Mouse (Mus musculus) midbrain, embryonic 14.5 days (tissue): ENCODE measurements around the gene Elof1. TPM values are rescaled to one million over a fixed set of nuclear protein-coding genes. Genes with fewer than 3 reads are reported as not detected.
"Not testable (repeated sequence)": the region's sequence is repeated elsewhere in the genome, so short reads cannot be mapped to it uniquely, and the experiment has no call there.

Source experiments
- ATAC-seq: fragments of 200-750 bp; cut with Nextera tagmentation; 2 replicates; pipeline ENCODE4 v1.8.0; 2017; ENCODE audit warnings: moderate number of reproducible peaks, moderate library complexity; ENCODE audit not compliant: low FRiP score, low TSS enrichment
- DNase-seq: peaks from one replicate; pipeline ENCODE4 v3.0.0-alpha.2; 2015
- H3K27ac ChIP-seq: fragments of 300-500 bp; sonication (generic); replicated peaks from 2 replicates; pipeline ENCODE4 v1.5.1; 2014; ENCODE audit warnings: mild to moderate bottlenecking, low read depth, low read length, moderate library complexity
- H3K27me3 ChIP-seq: fragments of 300-500 bp; sonication (generic); 2 replicates; pipeline ENCODE4 v1.6.1; 2014; ENCODE audit warnings: low read length, control low read depth, mixed read lengths; ENCODE audit not compliant: control insufficient read depth, insufficient read depth
- H3K36me3 ChIP-seq: fragments of 300-500 bp; sonication (generic); 2 replicates; pipeline ENCODE4 v1.6.1; 2014; ENCODE audit warnings: low read length, control low read depth; ENCODE audit not compliant: control insufficient read depth, insufficient read depth
- H3K4me1 ChIP-seq: fragments of 300-500 bp; sonication (generic); 2 replicates; pipeline ENCODE4 v1.6.1; 2014; ENCODE audit warnings: mild to moderate bottlenecking, antibody characterized with exemption, low read length, control low read depth; ENCODE audit not compliant: control insufficient read depth, insufficient read depth
- H3K4me2 ChIP-seq: fragments of 300-500 bp; sonication (generic); 2 replicates; pipeline ENCODE4 v1.6.1; 2014; ENCODE audit warnings: mild to moderate bottlenecking, low read length, moderate library complexity
- H3K4me3 ChIP-seq: fragments of 300-500 bp; sonication (generic); replicated peaks from 2 replicates; pipeline ENCODE4 v1.5.1; 2014; ENCODE audit warnings: low read depth, low read length
- H3K9ac ChIP-seq: fragments of 300-500 bp; sonication (generic); replicated peaks from 2 replicates; pipeline ENCODE4 v1.6.1; 2014; ENCODE audit warnings: mild to moderate bottlenecking, low read length, moderate library complexity
- H3K9me3 ChIP-seq: fragments of 300-500 bp; sonication (generic); 2 replicates; pipeline ENCODE4 v1.6.1; 2016; ENCODE audit warnings: low read length, control low read depth, mixed read lengths; ENCODE audit not compliant: control insufficient read depth
- WGBS: fragments of 180-500 bp; shearing (Covaris S2); extraction: QIAGEN DNeasy Blood & Tissue Kit; methylation state at CpG from one replicate; pipeline ENCODE4 v1.1.7; 2014; 5-methylcytosine and 5-hydroxymethylcytosine counted together
- polyA plus RNA-seq: library from polyadenylated mRNA; unstranded; fragments of >200 nt; fragmentation: Nextera tagmentation; extraction: Ambion mirVana; gene quantifications from 2 replicates; pipeline ENCODE4 v1.2.1, GENCODE M21; 2014

Elof1 gene
- polyA plus RNA-seq, 1 experiment from 2014 or later, result 182 TPM

DNA sequence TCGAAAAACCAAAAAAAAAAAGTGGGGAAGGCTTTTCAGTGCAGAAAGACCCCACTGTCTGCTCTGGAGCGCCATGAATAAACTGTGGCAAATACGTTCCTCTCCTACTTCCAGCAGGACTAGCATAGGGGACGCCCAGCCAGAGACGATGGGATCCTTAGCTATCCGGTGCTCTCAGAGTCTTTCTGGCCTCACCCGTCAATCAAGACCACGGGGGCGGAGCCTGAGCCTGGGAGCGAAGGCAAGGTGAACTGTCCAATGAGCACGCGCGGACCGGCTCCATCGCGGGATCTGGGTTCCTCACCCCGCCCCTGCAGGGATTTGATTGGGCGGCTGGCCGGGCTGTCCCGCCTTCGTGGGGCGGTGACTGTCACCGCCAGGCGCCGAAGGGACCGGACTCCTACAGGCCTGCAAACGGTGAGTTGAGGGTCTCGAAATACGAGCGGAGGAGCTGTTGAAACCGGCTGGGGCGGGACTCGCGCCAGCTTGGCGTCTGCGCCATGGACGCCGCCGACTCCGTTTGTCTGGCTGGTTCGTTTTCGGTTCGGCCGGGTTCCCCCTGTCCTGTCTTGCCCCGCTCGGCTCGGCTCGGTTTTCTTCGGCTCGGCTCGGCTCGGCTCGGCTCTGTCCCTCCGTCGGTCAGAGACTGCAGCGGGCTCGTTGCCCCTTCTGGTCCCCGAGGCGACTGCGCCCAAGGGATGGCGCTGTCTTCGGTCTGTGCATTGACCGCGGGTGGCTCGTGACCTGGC lies 39.7 kb upstream of the Elof1 start, which contains the start of gene Pigyl:
Pigyl (plus strand) TSS at position 350 of the 749 bp plus-strand sequence.
- Histone ChIP-seq H3K4me2 (peak within 1 kb of the TSS; percentile 64), H3K4me3 (peak within 1 kb of the TSS; percentile 65), H3K27ac (peak within 1 kb of the TSS; percentile 89), H3K9ac (peak within 1 kb of the TSS; percentile 81), H3K9me3 (no peaks in the 10 kb centered on the region), H3K27me3 (no peaks in the 10 kb centered on the region), H3K4me1 (peaks cover 8% of the 10 kb centered on the region), H3K36me3 (no peaks in the 10 kb centered on the region)
- DNase-seq (peak; percentile 100), ATAC-seq (peak; percentile 98)
- WGBS, result 1% methylated on average over 65 of the region's 65 CpGs

GRCm38 (mm10) chr9:22155614-22156013 lies 38.6 kb upstream of the Elof1 start:
- Histone ChIP-seq H3K9me3 (no peaks in the 10 kb centered on the region), H3K27me3 (no peaks in the 10 kb centered on the region), H3K4me1 (peaks cover 8% of the 10 kb centered on the region), H3K9ac (no peak overlapping the region), H3K36me3 (no peaks in the 10 kb centered on the region), H3K4me2 (no peak overlapping the region), H3K4me3 (no peak overlapping the region), H3K27ac (no peak overlapping the region)
- DNase-seq (peak; percentile 86), ATAC-seq (no peak)
- WGBS, result 25% methylated on average over 10 of the region's 10 CpGs

DNA sequence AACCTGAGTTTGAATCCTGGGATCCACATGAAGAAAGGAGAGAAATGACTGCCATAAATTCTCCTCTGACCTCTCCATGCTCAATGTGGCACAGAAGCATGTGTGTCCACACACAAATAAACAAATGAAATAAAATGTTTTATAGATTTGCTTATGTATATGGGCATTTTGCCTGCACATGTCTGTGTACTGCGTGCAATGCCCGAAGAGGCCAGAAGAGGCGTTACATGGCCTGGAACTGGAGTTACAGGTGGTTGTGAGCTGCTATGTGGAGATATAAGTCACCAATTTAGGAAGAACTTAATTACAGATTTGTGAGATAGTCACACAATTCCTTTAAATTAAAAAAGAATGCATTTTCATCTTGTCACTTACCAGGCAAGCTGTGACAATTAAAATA lies 36.8 kb upstream of the Elof1 start:
- Histone ChIP-seq H3K9ac (no peak overlapping the region), H3K27ac (no peak overlapping the region), H3K36me3 (no peaks in the 10 kb centered on the region), H3K9me3 (no peaks in the 10 kb centered on the region), H3K27me3 (no peaks in the 10 kb centered on the region), H3K4me3 (no peak overlapping the region), H3K4me2 (no peak overlapping the region), H3K4me1 (peaks cover 8% of the 10 kb centered on the region)
- ATAC-seq (no peak), DNase-seq (no peak)
- whole genome bisulfite sequencing, result 92% methylated on average over 3 of the region's 3 CpGs

GRCm38 (mm10) chr9:22150946-22151345 lies 34.0 kb upstream of the Elof1 start:
- Histone ChIP-seq H3K36me3 (no peaks in the 10 kb centered on the region), H3K4me3 (no peak overlapping the region), H3K27me3 (no peaks in the 10 kb centered on the region), H3K4me1 (no peaks in the 10 kb centered on the region), H3K27ac (no peak overlapping the region), H3K9ac (no peak overlapping the region), H3K4me2 (no peak overlapping the region), H3K9me3 (no peaks in the 10 kb centered on the region; the same call in 1 of the 2 replicates)
- DNase-seq, result no peak
- 96% methylated on average over 2 of the region's 2 CpGs for WGBS
- no peak for ATAC-seq

- H3K9ac ChIP-seq, H3K9me3 ChIP-seq, DNase-seq, H3K36me3 ChIP-seq, H3K4me2 ChIP-seq, H3K4me1 ChIP-seq, H3K27ac ChIP-seq, H3K27me3 ChIP-seq, H3K4me3 ChIP-seq, ATAC-seq: not testable (repeated sequence)
- WGBS, result 88% methylated on average over 7 of the region's 7 CpGs
Observed at GRCm38 (mm10) chr9:22150249-22150693, 33.3 kb upstream of the Elof1 start.

DNA sequence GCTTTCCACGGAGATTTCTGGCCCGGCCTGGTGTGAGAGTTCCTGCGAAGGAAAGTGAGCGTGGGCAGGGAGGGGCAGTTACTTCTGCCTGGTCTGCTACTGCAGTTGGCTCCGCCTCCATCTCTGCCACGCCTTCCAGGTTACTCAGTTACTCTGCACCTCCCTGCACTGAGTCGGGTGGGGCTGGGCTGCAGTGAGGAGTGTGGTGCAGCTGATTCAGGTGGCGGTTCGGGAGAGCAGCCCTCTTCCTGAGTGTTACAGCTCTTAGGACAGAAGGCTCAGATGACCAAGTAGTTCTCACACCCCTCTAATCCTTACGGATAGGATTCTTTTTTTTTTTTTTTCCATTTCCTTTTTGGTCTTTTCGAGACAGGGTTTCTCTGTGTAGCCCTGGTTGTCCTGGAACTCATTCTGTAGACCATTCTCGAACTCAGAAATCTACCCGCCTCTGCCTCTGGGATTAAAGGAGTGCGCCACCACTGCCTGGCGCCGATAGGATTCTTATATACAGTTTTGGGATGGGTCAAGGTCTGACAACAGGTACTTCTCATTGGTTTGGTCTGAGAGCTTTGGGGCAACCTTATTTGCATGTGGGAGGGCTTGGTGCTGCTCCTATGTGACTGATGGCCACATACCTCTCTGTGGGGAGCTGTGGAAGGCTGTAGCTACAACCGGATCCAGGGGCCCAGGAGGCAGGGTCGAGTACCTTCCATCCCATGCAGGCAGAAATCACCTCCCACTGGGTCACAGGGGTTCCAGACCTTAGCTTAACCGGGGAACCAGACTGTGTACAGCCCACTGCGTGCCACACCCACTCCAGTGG lies 32.7 kb upstream of the Elof1 start:
- ATAC-seq, result no peak
- no peak overlapping the region for H3K4me3 ChIP-seq

DNA sequence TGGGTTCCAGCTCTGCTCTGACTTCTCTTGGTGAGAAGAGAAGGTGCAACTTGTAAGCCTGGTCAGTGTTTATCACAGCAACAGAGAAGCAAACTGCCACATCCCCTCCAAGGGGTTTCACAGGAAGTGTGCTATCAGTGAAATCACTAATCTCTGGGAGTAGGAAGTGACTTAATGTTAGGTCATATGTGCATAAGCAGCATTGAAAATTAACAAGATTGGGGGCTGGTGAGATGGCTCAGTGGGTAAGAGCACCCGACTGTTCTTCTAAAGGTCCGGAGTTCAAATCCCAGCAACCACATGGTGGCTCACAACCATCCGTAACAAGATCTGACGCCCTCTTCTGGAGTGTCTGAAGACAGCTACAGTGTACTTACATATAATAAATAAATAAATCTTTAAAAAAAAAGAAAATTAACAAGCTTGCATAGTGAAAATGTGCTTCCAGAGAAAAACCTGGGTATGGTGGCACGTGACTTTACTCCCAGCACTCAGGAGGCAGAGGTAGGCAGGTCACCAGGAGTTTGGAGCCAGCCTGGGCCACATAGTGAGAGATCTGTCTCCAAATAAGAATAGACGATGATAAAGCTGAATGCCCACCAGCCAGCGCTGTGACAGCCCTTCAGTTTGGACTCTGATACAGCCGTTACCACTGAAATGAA lies 27.5 kb upstream of the Elof1 start:
- Histone ChIP-seq H3K27me3 (no peaks in the 10 kb centered on the region), H3K27ac (no peak overlapping the region), H3K9me3 (no peaks in the 10 kb centered on the region; the same call in 1 of the 2 replicates), H3K9ac (no peak overlapping the region), H3K4me1 (no peaks in the 10 kb centered on the region), H3K4me2 (no peak overlapping the region), H3K36me3 (no peaks in the 10 kb centered on the region), H3K4me3 (no peak overlapping the region)
- DNase-seq (no peak), ATAC-seq (no peak)
- WGBS, result 79% methylated on average over 6 of the region's 8 CpGs

More for the DNA sequence above, 32.7 kb upstream of the Elof1 start:
- WGBS, result 81% methylated on average over 20 of the region's 20 CpGs
- Histone ChIP-seq H3K4me2 (no peak overlapping the region), H3K9ac (no peak overlapping the region), H3K9me3 (no peaks in the 10 kb centered on the region; the same call in 1 of the 2 replicates), H3K27ac (no peak overlapping the region), H3K4me1 (no peaks in the 10 kb centered on the region), H3K27me3 (no peaks in the 10 kb centered on the region), H3K36me3 (no peaks in the 10 kb centered on the region)
- no peak for DNase-seq

GRCm38 (mm10) chr9:22143108-22144037 lies 26.4 kb upstream of the Elof1 start:
- no peaks in the 10 kb centered on the region for H3K27me3 ChIP-seq
- no peaks in the 10 kb centered on the region; the same call in 1 of the 2 replicates for H3K9me3 ChIP-seq
- H3K27ac ChIP-seq, result no peak overlapping the region
- no peak overlapping the region for H3K4me3 ChIP-seq
- H3K4me1 ChIP-seq, result no peaks in the 10 kb centered on the region
- no peak overlapping the region for H3K4me2 ChIP-seq
- no peaks in the 10 kb centered on the region for H3K36me3 ChIP-seq
- DNase-seq (peak; percentile 94), ATAC-seq (peak; percentile 50; the same call in 1 of the 2 replicates)
- 53% methylated on average over 17 of the region's 17 CpGs for WGBS
- H3K9ac ChIP-seq, result no peak overlapping the region
